Mouse (Mus musculus) midbrain, embryonic 15.5 days (tissue): ENCODE results near the gene Pkn3. TPM values are rescaled to one million over a fixed set of nuclear protein-coding genes. Genes with fewer than 3 reads are reported as not detected.
A peak's percentile ranks its signal among the peaks of the same experiment; 100 is the strongest.

Source experiments
- ATAC-seq: fragments of 200-750 bp; cut with Nextera tagmentation; replicated peaks from 2 replicates; pipeline ENCODE4 v1.8.0; 2017; ENCODE audit warnings: moderate TSS enrichment
- H3K27ac ChIP-seq: fragments of 300-500 bp; sonication (generic); 2 replicates; pipeline ENCODE4 v1.5.1; 2015; ENCODE audit warnings: mild to moderate bottlenecking, inconsistent platforms
- H3K27me3 ChIP-seq: fragments of 300-500 bp; sonication (generic); replicated peaks from 2 replicates; pipeline ENCODE4 v1.6.1; 2015; ENCODE audit warnings: inconsistent platforms
- H3K36me3 ChIP-seq: fragments of 300-500 bp; sonication (generic); replicated peaks from 2 replicates; pipeline ENCODE4 v1.6.1; 2015; ENCODE audit warnings: inconsistent platforms
- H3K4me1 ChIP-seq: fragments of 300-500 bp; sonication (generic); 2 replicates; pipeline ENCODE4 v1.6.1; 2015; ENCODE audit warnings: inconsistent platforms
- H3K4me2 ChIP-seq: fragments of 300-500 bp; sonication (generic); 2 replicates; pipeline ENCODE4 v1.6.1; 2015; ENCODE audit warnings: inconsistent platforms, mild to moderate bottlenecking, moderate library complexity
- H3K4me3 ChIP-seq: fragments of 300-500 bp; sonication (generic); 2 replicates; pipeline ENCODE4 v1.5.1; 2015; ENCODE audit warnings: mild to moderate bottlenecking, inconsistent platforms
- H3K9ac ChIP-seq: fragments of 300-500 bp; sonication (generic); 2 replicates; pipeline ENCODE4 v1.6.1; 2015; ENCODE audit warnings: mild to moderate bottlenecking, inconsistent platforms
- H3K9me3 ChIP-seq: fragments of 300-500 bp; sonication (generic); 2 replicates; pipeline ENCODE4 v1.6.1; 2016; ENCODE audit warnings: inconsistent platforms
- WGBS: fragments of 180-500 bp; shearing (Covaris S2); methylation state at CpG from one replicate; pipeline ENCODE4 v1.1.7; 2015; ENCODE audit warnings: mixed read lengths; 5-methylcytosine and 5-hydroxymethylcytosine counted together
- polyA plus RNA-seq: library from polyadenylated mRNA; unstranded; fragments of >200 nt; fragmentation: Nextera tagmentation; extraction: Ambion mirVana; gene quantifications from 2 replicates; pipeline ENCODE4 v1.2.1, GENCODE M21; 2015

The Pkn3 gene
- polyA plus RNA-seq, 1 experiment from 2014 or later, result 1.8 TPM

DNA sequence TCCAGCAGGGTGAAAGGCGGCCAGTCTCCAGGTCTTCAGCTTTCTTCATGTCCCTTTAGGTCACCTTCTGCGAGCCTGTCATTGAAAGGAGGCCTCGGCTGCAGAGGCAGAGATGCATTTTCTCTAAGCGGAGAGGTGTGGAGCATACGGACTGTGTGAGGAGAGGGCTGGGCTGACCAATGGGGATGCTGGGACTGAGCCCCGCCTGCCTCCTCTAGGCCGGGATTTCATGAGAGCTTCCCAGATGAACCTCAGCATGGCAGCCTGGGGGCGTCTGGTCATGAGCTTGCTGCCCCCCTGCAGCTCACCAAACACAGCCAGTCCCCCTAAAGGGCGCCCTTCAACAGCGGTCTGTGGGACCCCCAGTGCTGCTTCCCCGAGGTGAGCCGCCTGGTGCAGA lies 7.1 kb downstream of the Pkn3 start:
- Histone ChIP-seq H3K4me3 (peak overlapping the region; percentile 16; the same call in 1 of the 2 replicates), H3K27ac (no peak overlapping the region), H3K4me2 (peak overlapping the region; percentile 42), H3K4me1 (peaks cover 6% of the 10 kb centered on the region; the same call in 1 of the 2 replicates), H3K9ac (peak overlapping the region; percentile 17; the same call in 1 of the 2 replicates), H3K27me3 (no peaks in the 10 kb centered on the region), H3K36me3 (no peaks in the 10 kb centered on the region), H3K9me3 (no peaks in the 10 kb centered on the region)
- WGBS, result 13% methylated on average over 12 of the region's 12 CpGs
- 0 out of 2 replicates have a peak, but pooled peaks have one; percentile 48 for ATAC-seq

DNA sequence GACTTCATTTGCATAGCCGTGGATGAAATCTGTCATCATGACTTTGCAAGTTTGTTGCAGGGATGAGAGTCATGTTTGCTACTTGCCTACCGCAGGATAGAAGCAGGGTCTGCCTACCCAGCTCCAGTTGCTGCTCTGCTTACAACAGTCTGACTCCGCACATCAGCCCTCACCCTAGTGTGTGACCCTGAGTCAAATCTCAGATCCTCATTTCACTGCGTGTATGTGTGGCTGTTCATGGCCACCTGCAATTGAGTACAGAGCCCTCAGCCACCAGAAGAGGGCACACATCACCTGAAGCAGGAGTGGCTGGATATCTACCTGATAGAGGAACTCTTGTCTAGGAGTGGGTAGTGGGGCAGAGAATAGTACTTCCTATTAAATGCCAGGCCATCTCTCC lies 9.8 kb downstream of the Pkn3 start:
- H3K4me3 ChIP-seq, result no peak overlapping the region
- H3K9ac ChIP-seq, result no peak overlapping the region
- no peaks in the 10 kb centered on the region for H3K36me3 ChIP-seq
- no peak overlapping the region for H3K27ac ChIP-seq
- 94% methylated on average over 4 of the region's 4 CpGs for WGBS
- no peak for ATAC-seq
- peaks cover 6% of the 10 kb centered on the region; the same call in 1 of the 2 replicates for H3K4me1 ChIP-seq
- H3K9me3 ChIP-seq, result no peaks in the 10 kb centered on the region
- no peaks in the 10 kb centered on the region for H3K27me3 ChIP-seq
- H3K4me2 ChIP-seq, result no peak overlapping the region

DNA sequence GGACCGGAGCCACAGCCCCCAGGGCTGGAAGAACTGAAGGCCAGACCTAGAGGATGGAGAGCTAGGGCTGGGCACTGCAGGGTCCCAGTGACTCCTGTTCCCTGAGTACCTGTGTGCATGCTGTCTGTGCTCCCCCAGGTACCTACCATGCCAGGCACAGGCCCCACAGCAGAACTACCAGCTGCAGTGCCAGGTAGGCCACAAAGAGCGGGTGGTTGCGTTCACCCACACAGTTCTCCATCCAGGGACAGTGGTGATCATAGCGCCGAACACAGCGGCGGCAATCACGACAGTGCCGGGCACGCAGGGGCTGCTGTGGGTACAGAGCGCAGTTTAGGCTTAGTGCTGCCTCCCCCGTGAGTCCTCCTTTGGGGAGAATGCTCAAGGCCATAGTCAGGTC lies 14.0 kb downstream of the Pkn3 start:
- Histone ChIP-seq H3K36me3 (no peaks in the 10 kb centered on the region), H3K9ac (no peak overlapping the region), H3K4me2 (no peak overlapping the region), H3K9me3 (no peaks in the 10 kb centered on the region), H3K27me3 (no peaks in the 10 kb centered on the region), H3K27ac (no peak overlapping the region), H3K4me3 (no peak overlapping the region), H3K4me1 (peaks cover 20% of the 10 kb centered on the region)
- 90% methylated on average over 12 of the region's 12 CpGs for WGBS
- ATAC-seq, result no peak

DNA sequence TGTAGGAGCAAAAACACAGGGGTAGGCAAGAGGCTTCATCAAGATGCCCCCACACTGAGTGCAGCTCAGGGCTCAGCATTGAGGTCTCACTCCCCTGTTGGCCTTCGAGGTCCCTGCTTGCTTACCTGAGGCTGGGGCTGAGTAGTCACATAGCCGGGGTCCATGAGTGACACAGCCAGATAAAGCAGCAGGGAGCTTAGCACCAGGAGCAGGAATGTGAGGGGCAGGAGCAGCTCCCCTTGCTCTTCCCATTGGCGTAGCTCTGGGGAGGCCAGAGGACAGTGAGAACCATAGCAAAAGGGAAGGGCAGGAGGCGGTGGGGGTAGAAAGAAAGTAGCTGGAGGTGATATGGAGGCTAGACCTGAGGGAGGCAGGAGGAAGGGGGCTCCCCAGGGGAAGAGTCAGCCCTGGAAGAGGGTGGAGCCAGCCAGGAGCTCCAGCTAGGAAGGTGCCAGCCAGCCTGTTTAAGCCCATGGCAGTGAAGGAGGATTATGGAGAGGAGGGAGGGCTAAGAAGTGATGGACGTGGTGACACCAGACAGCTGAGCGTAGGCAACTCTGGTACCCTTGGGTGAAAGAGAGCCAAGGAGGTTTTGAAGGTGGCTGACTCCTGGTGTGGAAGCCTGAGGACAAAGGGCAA lies 14.9 kb downstream of the Pkn3 start:
- Histone ChIP-seq H3K4me2 (peak overlapping the region; percentile 85), H3K9ac (no peak overlapping the region), H3K4me3 (0 out of 2 replicates have a peak overlapping the region, but pooled peaks have one; percentile 60), H3K4me1 (peaks cover 20% of the 10 kb centered on the region), H3K36me3 (0 out of 2 replicates have a peak, but pooled peaks cover 4% of the 10 kb centered on the region), H3K27ac (no peak overlapping the region), H3K9me3 (no peaks in the 10 kb centered on the region), H3K27me3 (no peaks in the 10 kb centered on the region)
- WGBS, result 53% methylated on average over 6 of the region's 6 CpGs
- ATAC-seq, result no peak

DNA sequence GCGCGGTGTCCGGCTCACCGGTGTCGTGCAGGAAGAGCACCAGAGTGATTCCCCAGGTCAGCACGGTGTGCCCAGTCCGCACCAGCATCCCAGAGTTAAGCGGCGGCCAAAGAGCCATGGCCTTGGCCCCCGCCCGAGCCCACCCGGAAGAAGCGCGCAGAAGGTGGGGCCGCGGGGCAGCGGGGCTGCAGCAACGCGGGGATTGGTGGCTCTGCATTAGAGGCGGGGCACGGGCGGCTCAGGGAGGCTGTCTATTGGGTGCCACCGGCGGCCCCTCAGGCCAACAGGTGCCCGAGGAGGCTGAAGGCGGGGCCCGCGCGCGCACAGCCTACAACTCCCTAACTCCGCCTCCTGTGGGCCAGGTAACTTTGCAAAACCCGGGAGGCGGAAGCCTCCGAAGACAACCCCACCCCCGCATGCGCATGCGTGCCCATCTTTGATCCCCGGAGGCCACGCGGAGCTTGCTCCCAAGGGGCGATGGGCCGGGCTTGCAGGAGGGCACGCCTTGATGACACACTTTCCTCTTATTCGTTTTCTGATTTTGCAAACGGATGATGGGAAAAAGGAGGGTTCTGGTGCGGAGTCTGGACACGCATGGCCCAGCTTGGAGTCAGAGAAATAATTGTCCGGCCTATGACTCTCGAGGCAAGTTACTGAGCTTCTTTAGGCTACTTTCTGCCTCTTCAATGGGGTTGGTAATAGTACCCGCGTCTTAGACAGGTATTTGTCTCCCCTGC lies 16.2 kb downstream of the Pkn3 start, which contains the start of gene Zdhhc12:
Gene Zdhhc12, minus strand, starts transcription at position 178 of the 737 bp plus-strand sequence.
- Histone ChIP-seq H3K4me2 (peak within 1 kb of the TSS; percentile 85), H3K4me1 (peaks cover 20% of the 10 kb centered on the region), H3K36me3 (peaks cover 5% of the 10 kb centered on the region; the same call in 1 of the 2 replicates), H3K27ac (peak within 1 kb of the TSS; percentile 60; the same call in 1 of the 2 replicates), H3K9ac (peak within 1 kb of the TSS; percentile 55), H3K9me3 (no peaks in the 10 kb centered on the region), H3K27me3 (no peaks in the 10 kb centered on the region), H3K4me3 (peak within 1 kb of the TSS; percentile 60)
- under 1% methylated on average over 51 of the region's 51 CpGs for WGBS
- ATAC-seq, result peak; percentile 95

DNA sequence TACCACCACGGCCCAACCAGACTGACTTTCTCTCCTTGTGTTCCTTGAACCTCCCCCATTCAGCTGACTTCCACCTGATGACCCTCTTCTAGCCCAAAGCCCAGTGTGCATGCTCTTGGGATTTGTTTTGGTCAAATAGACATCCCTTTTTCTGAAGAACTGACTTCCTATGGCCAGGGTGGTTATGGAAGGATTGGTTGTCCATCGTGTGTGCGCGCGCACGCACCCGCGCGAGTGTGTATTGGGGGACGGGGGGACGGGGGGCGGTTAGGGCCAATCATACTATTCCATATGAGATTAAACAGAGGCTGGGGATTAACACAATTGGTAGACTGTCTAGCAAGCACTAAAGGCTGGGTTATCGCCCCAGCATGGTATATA lies 16.7 kb downstream of the Pkn3 start:
- Histone ChIP-seq H3K9me3 (no peaks in the 10 kb centered on the region), H3K36me3 (peaks cover 10% of the 10 kb centered on the region; the same call in 1 of the 2 replicates), H3K27me3 (no peaks in the 10 kb centered on the region), H3K9ac (peak overlapping the region; percentile 55), H3K4me1 (peaks cover 20% of the 10 kb centered on the region), H3K27ac (0 out of 2 replicates have a peak overlapping the region, but pooled peaks have one; percentile 14), H3K4me3 (peak overlapping the region; percentile 60), H3K4me2 (peak overlapping the region; percentile 85)
- ATAC-seq, result peak; percentile 24
- 2% methylated on average over 13 of the region's 13 CpGs for WGBS

DNA sequence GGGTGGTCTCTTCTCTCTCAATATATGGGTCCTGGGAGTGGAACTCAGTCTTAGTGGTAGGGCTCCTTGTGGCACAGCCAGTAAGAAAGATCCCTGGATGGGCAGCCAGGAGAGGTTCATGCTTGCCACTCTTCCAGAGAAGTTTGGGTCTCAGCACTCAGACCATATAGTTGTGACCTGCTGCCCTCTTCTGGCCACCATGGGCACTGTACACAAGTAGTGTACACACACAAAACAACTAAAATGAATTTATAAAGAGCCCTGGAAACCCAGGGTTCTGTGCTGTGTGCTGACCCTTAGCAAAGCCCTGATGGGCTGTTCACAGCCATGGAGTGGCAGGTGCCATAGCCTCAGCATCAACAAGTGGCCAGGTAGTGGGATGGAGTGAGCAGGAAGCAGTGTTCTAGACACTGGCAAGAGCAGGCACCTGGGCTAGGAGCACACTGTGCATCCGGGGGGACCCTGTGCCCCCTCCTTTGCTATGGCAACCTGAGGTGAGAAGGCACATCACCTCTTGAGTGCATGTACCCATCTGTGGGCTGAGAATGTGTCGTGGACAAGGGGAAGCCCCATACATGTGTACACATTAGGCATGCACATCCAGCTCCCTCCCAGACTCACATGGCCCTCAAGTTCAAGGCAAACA lies 18.5 kb downstream of the Pkn3 start:
- H3K27ac ChIP-seq, result no peak overlapping the region
- H3K4me2 ChIP-seq, result no peak overlapping the region
- H3K36me3 ChIP-seq, result peaks cover 22% of the 10 kb centered on the region
- WGBS, result 86% methylated on average over 2 of the region's 2 CpGs
- H3K9ac ChIP-seq, result no peak overlapping the region
- no peaks in the 10 kb centered on the region for H3K9me3 ChIP-seq
- no peaks in the 10 kb centered on the region for H3K27me3 ChIP-seq
- peaks cover 20% of the 10 kb centered on the region for H3K4me1 ChIP-seq
- ATAC-seq, result no peak
- no peak overlapping the region for H3K4me3 ChIP-seq

DNA sequence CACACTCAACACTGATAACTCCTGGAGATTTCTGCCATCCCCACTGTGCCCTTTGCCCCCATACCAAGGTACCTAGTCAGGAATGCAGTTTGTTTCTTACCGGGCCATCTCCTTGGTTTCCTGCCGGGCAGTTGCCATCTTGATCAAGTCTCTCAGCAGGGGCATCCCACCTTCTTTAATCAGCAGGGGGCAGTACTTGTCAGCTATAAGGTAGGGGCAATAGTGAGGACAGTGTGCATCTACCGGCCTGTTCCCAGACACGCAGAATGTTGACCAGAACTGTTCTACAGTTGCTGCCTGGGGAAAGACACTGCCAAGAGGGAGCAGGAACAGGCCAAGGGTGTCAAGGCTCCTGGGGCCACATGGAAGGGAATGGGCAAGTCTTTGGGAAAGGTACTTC lies 22.7 kb downstream of the Pkn3 start:
- 72% methylated on average over 4 of the region's 4 CpGs for WGBS
- peaks cover 57% of the 10 kb centered on the region for H3K36me3 ChIP-seq

DNA sequence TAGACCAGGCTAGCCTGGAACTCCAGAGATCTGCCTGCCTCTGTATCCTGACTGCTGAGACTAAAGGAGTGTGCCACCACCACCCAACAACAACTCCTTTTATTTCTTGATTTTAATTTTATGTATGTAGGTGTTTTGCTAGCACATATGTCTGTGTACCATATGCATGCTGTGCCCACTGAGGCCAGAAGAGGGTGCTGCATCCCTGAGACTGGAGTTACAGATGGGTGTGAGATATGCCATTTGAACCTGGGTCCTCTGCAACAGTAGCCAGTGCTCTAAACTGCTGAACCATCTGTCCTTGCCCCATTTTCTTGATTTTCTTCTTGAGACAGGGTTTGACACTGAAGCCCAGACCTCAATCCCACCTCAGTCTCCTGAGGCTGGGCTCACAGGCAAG lies 28.9 kb downstream of the Pkn3 start:
- H3K36me3 ChIP-seq, result peaks cover 84% of the 10 kb centered on the region
- no peaks in the 10 kb centered on the region for H3K9me3 ChIP-seq
- no peak overlapping the region for H3K27ac ChIP-seq
- H3K4me1 ChIP-seq, result no peaks in the 10 kb centered on the region
- no peak overlapping the region for H3K4me2 ChIP-seq
- ATAC-seq, result no peak
- no peaks in the 10 kb centered on the region for H3K27me3 ChIP-seq
- H3K4me3 ChIP-seq, result no peak overlapping the region
- H3K9ac ChIP-seq, result no peak overlapping the region

More for the DNA sequence above, 22.7 kb downstream of the Pkn3 start:
- no peaks in the 10 kb centered on the region for H3K9me3 ChIP-seq
- no peak overlapping the region for H3K27ac ChIP-seq
- H3K4me1 ChIP-seq, result no peaks in the 10 kb centered on the region
- H3K4me2 ChIP-seq, result no peak overlapping the region
- H3K4me3 ChIP-seq, result no peak overlapping the region
- no peak for ATAC-seq
- H3K27me3 ChIP-seq, result no peaks in the 10 kb centered on the region
- H3K9ac ChIP-seq, result no peak overlapping the region

DNA sequence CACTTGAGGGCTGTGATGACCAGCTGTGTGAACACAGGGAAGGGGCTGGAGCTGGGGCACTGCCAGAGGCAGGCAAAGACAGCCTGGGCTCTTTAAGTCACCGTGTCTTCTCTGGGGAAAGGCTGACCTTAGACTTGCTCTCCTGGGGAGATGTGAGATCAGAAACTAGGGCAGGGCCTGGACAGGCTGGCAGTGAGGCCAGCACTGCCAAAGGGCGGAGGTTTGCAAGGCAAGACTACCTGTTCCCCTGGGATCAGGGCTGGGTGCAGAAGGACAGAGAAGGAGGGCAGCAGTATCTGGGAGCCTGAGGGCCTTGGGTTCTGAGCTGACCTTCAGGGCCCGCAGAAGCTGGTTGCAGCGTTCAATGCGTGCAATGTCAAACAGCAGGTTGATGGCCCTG lies 30.2 kb downstream of the Pkn3 start:
- Histone ChIP-seq H3K4me1 (no peaks in the 10 kb centered on the region), H3K4me2 (no peak overlapping the region), H3K9me3 (no peaks in the 10 kb centered on the region), H3K27ac (no peak overlapping the region), H3K36me3 (peaks cover 85% of the 10 kb centered on the region), H3K4me3 (no peak overlapping the region), H3K27me3 (no peaks in the 10 kb centered on the region), H3K9ac (no peak overlapping the region)
- no peak for ATAC-seq
- WGBS, result 92% methylated on average over 5 of the region's 5 CpGs

DNA sequence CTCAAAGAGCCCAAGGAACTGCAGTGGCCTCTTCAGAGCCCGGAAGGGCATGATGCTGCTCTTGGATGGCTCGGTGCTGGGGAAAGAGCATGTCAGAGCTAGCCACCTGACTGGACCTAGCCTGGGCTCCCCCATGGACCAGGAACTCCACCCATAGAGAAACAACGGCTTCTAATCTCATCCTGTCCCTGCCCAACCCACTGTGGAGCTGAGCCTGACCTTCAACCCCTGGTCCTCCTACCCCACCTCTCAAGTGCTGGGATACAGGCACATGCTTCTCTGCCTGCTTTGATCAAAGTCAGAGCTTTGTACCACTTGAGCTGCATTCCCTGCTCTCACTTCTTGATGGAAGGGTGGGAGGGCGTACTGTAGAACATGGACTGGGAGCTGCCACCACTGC lies 30.8 kb downstream of the Pkn3 start:
- Histone ChIP-seq H3K27me3 (no peaks in the 10 kb centered on the region), H3K9ac (no peak overlapping the region), H3K4me1 (no peaks in the 10 kb centered on the region), H3K36me3 (peaks cover 81% of the 10 kb centered on the region), H3K4me2 (no peak overlapping the region), H3K27ac (no peak overlapping the region), H3K9me3 (no peaks in the 10 kb centered on the region), H3K4me3 (no peak overlapping the region)
- 93% methylated on average over 4 of the region's 4 CpGs for WGBS
- no peak for ATAC-seq

DNA sequence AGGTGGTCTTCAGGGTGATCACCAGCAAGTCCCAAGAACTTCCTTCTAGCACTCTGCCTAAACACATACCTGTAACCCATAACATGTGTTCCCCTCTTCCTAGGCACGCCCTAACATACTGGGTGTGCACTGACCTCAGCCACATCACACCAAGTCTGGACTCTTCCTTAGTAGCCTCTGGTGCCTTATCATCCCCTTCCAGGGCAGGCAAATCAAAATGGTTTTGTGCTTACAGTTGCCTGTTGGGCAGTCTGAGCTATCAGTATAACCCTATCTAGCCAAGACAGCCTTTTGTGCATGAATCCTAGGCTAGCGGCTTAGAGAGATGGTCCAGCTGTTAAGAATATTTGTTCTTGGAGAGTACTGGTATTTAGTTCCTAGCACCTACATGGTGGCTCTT lies 34.0 kb downstream of the Pkn3 start:
- H3K36me3 ChIP-seq, result peaks cover 55% of the 10 kb centered on the region
- H3K4me1 ChIP-seq, result no peaks in the 10 kb centered on the region
- H3K9me3 ChIP-seq, result no peaks in the 10 kb centered on the region
- H3K27ac ChIP-seq, result no peak overlapping the region
- no peak for ATAC-seq
- H3K4me3 ChIP-seq, result no peak overlapping the region
- 90% methylated on average over 2 of the region's 2 CpGs for WGBS
- H3K27me3 ChIP-seq, result no peaks in the 10 kb centered on the region
- no peak overlapping the region for H3K4me2 ChIP-seq
- no peak overlapping the region for H3K9ac ChIP-seq
